In genomic region chr4:132133920-132134319, GRCm38 (mm10) we compare ENCODE assay signal across 26 mouse cellular contexts. TPM values are rescaled to one million over a fixed set of nuclear protein-coding genes. Genes with fewer than 3 reads are reported as not detected.
DNase-seq lines count a peak whose midpoint lies in the region; ATAC-seq and TF ChIP-seq lines count a peak whose summit lies in the region.
"Had no signal": no experiment of that assay in that cellular context is flagged by ENCODE, and none has a peak within 500 bp of the region (broad histone marks: within the 10 kb centered on the region; RNA-seq: fewer than 3 reads in every experiment).

No protein-coding gene starts in this region.

- H3K9me3 ChIP-seq in E14TG2a.4 (ENCODE audit: low read length): no peaks in the 10 kb centered on the region
- no peaks in the 10 kb centered on the region for H3K9me3 ChIP-seq in stomach, postnatal 0 days (ENCODE audit: control insufficient read depth, low read length)
- no peaks in the 10 kb centered on the region for H3K9me3 ChIP-seq in hindbrain, embryonic 14.5 days (ENCODE audit: control insufficient read depth, low read length)
- no peaks in the 10 kb centered on the region for H3K9me3 ChIP-seq in midbrain, postnatal 0 days (ENCODE audit: low read length)
- no peaks in the 10 kb centered on the region; the same call in 1 of the 2 replicates for H3K9me3 ChIP-seq in heart, embryonic 12.5 days (replicated peaks)
- H3K9me3 ChIP-seq: embryonic facial prominence, embryonic 13.5 days; limb, embryonic 15.5 days; neural tube, embryonic 12.5 days had no signal

- H3K27me3 ChIP-seq in cerebellum, adult 2 months (ENCODE audit: control insufficient read depth, insufficient read depth, low read length): no peaks in the 10 kb centered on the region
- 0 out of 2 replicates have a peak, but pooled peaks cover 8% of the 10 kb centered on the region for H3K27me3 ChIP-seq in E14TG2a.4 (ENCODE audit: insufficient read depth, low read length)
- H3K27me3 ChIP-seq in stomach, postnatal 0 days (ENCODE audit: control insufficient read depth, insufficient read depth, low read length): no peaks in the 10 kb centered on the region
- H3K27me3 ChIP-seq in hindbrain, embryonic 14.5 days (ENCODE audit: control insufficient read depth, insufficient read depth, low read length): no peaks in the 10 kb centered on the region
- H3K27me3 ChIP-seq in midbrain, postnatal 0 days (ENCODE audit: insufficient read depth, low read length): no peaks in the 10 kb centered on the region
- H3K27me3 ChIP-seq in heart, embryonic 12.5 days (replicated peaks): 0 out of 2 replicates have a peak, but pooled peaks cover 3% of the 10 kb centered on the region
- H3K27me3 ChIP-seq: embryonic facial prominence, embryonic 13.5 days; limb, embryonic 15.5 days; neural tube, embryonic 12.5 days had no signal

- no peak for TF ChIP-seq CTCF in cerebellum, adult 2 months (IDR thresholded peaks at IDR 0.05; ENCODE audit: borderline replicate concordance, insufficient read depth, low read depth, low read length)
- TF ChIP-seq CTCF in E14TG2a.4 (conservative IDR thresholded peaks at IDR 0.05; ENCODE audit: low read length): no peak
- TF ChIP-seq CTCF in stomach, postnatal 0 days (IDR thresholded peaks at IDR 0.05; ENCODE audit: low read depth): 0 out of 2 replicates have a peak, but pooled peaks have one; percentile 6
- TF ChIP-seq CTCF in midbrain, postnatal 0 days (IDR thresholded peaks at IDR 0.05): no peak

- 65% methylated on average over 16 of the region's 16 CpGs for WGBS in cerebellum, adult 2 months
- WGBS in stomach, postnatal 0 days: 60% methylated on average over 16 of the region's 16 CpGs
- WGBS in hindbrain, embryonic 14.5 days: 75% methylated on average over 16 of the region's 16 CpGs
- WGBS in midbrain, postnatal 0 days: 75% methylated on average over 16 of the region's 16 CpGs
- 66% methylated on average over 16 of the region's 16 CpGs for WGBS in heart, embryonic 12.5 days

- no peak overlapping the region for H3K27ac ChIP-seq in cerebellum, adult 2 months (ENCODE audit: insufficient read depth, low read length)
- H3K27ac ChIP-seq in stomach, postnatal 0 days (replicated peaks): no peak overlapping the region
- no peak overlapping the region for H3K27ac ChIP-seq in hindbrain, embryonic 14.5 days
- no peak overlapping the region for H3K27ac ChIP-seq in midbrain, postnatal 0 days (ENCODE audit: low read depth, low read length)
- H3K27ac ChIP-seq in heart, embryonic 12.5 days (ENCODE audit: poor library complexity, severe bottlenecking): no peak overlapping the region
- H3K27ac ChIP-seq: embryonic facial prominence, embryonic 13.5 days; limb, embryonic 15.5 days; liver, embryonic 14.5 days; neural tube, embryonic 12.5 days had no signal

- ATAC-seq in stomach, postnatal 0 days (ENCODE audit: low FRiP score, low TSS enrichment): no peak
- ATAC-seq in hindbrain, embryonic 14.5 days (ENCODE audit: low FRiP score): no peak
- no peak for ATAC-seq in midbrain, postnatal 0 days (ENCODE audit: low FRiP score)
- ATAC-seq in heart, embryonic 12.5 days (ENCODE audit: insufficient number of reproducible peaks, low FRiP score): no peak
- ATAC-seq: forebrain, embryonic 14.5 days; hindbrain, embryonic 16.5 days had no signal

- no peaks in the 10 kb centered on the region for H3K36me3 ChIP-seq in E14TG2a.4 (ENCODE audit: insufficient read depth, low read length)
- H3K36me3 ChIP-seq in stomach, postnatal 0 days (ENCODE audit: control insufficient read depth, insufficient read depth, low read length): no peaks in the 10 kb centered on the region
- H3K36me3 ChIP-seq in hindbrain, embryonic 14.5 days (replicated peaks; ENCODE audit: control insufficient read depth, insufficient read depth): no peaks in the 10 kb centered on the region
- H3K36me3 ChIP-seq in midbrain, postnatal 0 days (ENCODE audit: insufficient read depth, low read length): no peaks in the 10 kb centered on the region
- no peaks in the 10 kb centered on the region for H3K36me3 ChIP-seq in heart, embryonic 12.5 days
- H3K36me3 ChIP-seq: embryonic facial prominence, embryonic 13.5 days; limb, embryonic 15.5 days; neural tube, embryonic 12.5 days had no signal

- no peak overlapping the region for H3K9ac ChIP-seq in stomach, postnatal 0 days (ENCODE audit: low read length)
- no peak overlapping the region for H3K9ac ChIP-seq in hindbrain, embryonic 14.5 days
- no peak overlapping the region for H3K9ac ChIP-seq in midbrain, postnatal 0 days (replicated peaks; ENCODE audit: low read length, poor library complexity, severe bottlenecking)
- no peak overlapping the region for H3K9ac ChIP-seq in heart, embryonic 12.5 days
- H3K9ac ChIP-seq: embryonic facial prominence, embryonic 13.5 days; limb, embryonic 15.5 days; liver, embryonic 14.5 days; lung, embryonic 14.5 days; neural tube, embryonic 12.5 days had no signal

- TF ChIP-seq POLR2A in cerebellum, adult 2 months (IDR thresholded peaks at IDR 0.05; ENCODE audit: borderline replicate concordance, insufficient read depth, low read length): no peak

- no peak overlapping the region for H3K4me2 ChIP-seq in stomach, postnatal 0 days (replicated peaks; ENCODE audit: low read depth)
- H3K4me2 ChIP-seq in hindbrain, embryonic 14.5 days (replicated peaks): no peak overlapping the region
- no peak overlapping the region for H3K4me2 ChIP-seq in midbrain, postnatal 0 days (ENCODE audit: low read depth, low read length, poor library complexity, severe bottlenecking)
- no peak overlapping the region for H3K4me2 ChIP-seq in heart, embryonic 12.5 days
- H3K4me2 ChIP-seq: embryonic facial prominence, embryonic 13.5 days; limb, embryonic 15.5 days; lung, embryonic 14.5 days; neural tube, embryonic 12.5 days had no signal

- DNase-seq in cerebellum, adult 2 months: peak; percentile 14 to 25
- DNase-seq in cerebellum, adult 11-12 months: no peak
- peak; percentile 93 for DNase-seq in R1 (ENCODE audit: low read depth, low spot score)
- DNase-seq in stomach, postnatal 0 days (ENCODE audit: low spot score): no peak
- DNase-seq in hindbrain, embryonic 14.5 days (ENCODE audit: low spot score): no peak
- no peak for DNase-seq in midbrain, postnatal 0 days (ENCODE audit: low spot score)
- DNase-seq: adrenal gland, postnatal 36 days; embryo, embryonic 11 days; kidney, adult 11 months; lung, embryonic 14.5 days; midbrain, embryonic 14.5 days; right cerebral cortex, postnatal 25 days had no signal

- no peak for TF ChIP-seq EP300 in stomach, postnatal 0 days (optimal IDR thresholded peaks at IDR 0.05)

- no peak overlapping the region for H3K4me3 ChIP-seq in cerebellum, adult 2 months (replicated peaks; ENCODE audit: insufficient read depth, low read depth, low read length)
- H3K4me3 ChIP-seq in E14TG2a.4 (replicated peaks; ENCODE audit: low read length): peak overlapping the region; percentile 57
- no peak overlapping the region for H3K4me3 ChIP-seq in stomach, postnatal 0 days (ENCODE audit: low read depth, low read length)
- no peak overlapping the region for H3K4me3 ChIP-seq in hindbrain, embryonic 14.5 days (replicated peaks; ENCODE audit: low read length)
- H3K4me3 ChIP-seq in midbrain, postnatal 0 days (ENCODE audit: low read depth, low read length): no peak overlapping the region
- no peak overlapping the region for H3K4me3 ChIP-seq in heart, embryonic 12.5 days
- H3K4me3 ChIP-seq: embryonic facial prominence, embryonic 13.5 days; erythroblast, embryonic 14.5 days; limb, embryonic 15.5 days; megakaryocyte, embryonic 14.5 days; neural tube, embryonic 12.5 days had no signal

- H3K4me1 ChIP-seq in cerebellum, adult 2 months (ENCODE audit: control insufficient read depth, insufficient read depth, low read length): peaks cover 2% of the 10 kb centered on the region; the same call in 1 of the 2 replicates
- peaks cover 72% of the 10 kb centered on the region for H3K4me1 ChIP-seq in E14TG2a.4 (replicated peaks; ENCODE audit: low read depth, low read length)
- no peaks in the 10 kb centered on the region for H3K4me1 ChIP-seq in stomach, postnatal 0 days (replicated peaks; ENCODE audit: control insufficient read depth, insufficient read depth)
- H3K4me1 ChIP-seq in hindbrain, embryonic 14.5 days (replicated peaks; ENCODE audit: control insufficient read depth, insufficient read depth, low read length): peaks cover 7% of the 10 kb centered on the region; the same call in 1 of the 2 replicates
- H3K4me1 ChIP-seq in midbrain, postnatal 0 days (ENCODE audit: insufficient read depth, low read length): no peaks in the 10 kb centered on the region
- H3K4me1 ChIP-seq in heart, embryonic 12.5 days (replicated peaks): peaks cover 38% of the 10 kb centered on the region

RNA-seq across cellular contexts. Expression of gene Oprd1, which starts 10.4 kb away (rescaled TPM):
- polyA plus RNA-seq in cerebellum, adult 2 months (2012; rRNA removed): 2.4 and 3.0 TPM in 2 replicates
- 0.04 and 0.11 TPM in 2 replicates for polyA plus RNA-seq in stomach, postnatal 0 days (2015; fragmentation: Nextera tagmentation; extraction: Ambion mirVana)
- polyA plus RNA-seq in hindbrain, embryonic 14.5 days (2014; fragmentation: Nextera tagmentation; extraction: Ambion mirVana): 0.50 and 0.63 TPM in 2 replicates
- 2.2 and 2.6 TPM in 2 replicates for total RNA-seq in midbrain, postnatal 0 days (2014; rRNA removed)
- 0.65 and 0.79 TPM in 2 replicates for polyA plus RNA-seq in midbrain, postnatal 0 days (2015; fragmentation: Nextera tagmentation; extraction: Ambion mirVana)
- 1.3 and 1.5 TPM in 2 replicates for polyA plus RNA-seq in heart, embryonic 12.5 days (2016; fragmentation: Nextera tagmentation; extraction: Ambion mirVana)
- total RNA-seq: hematopoietic stem cell, adult 5-6 weeks had no signal
- polyA plus RNA-seq: erythroblast, embryonic 14.5 days had no signal

RNA-seq across cellular contexts. Expression of gene Epb41, which starts 58.8 kb away (rescaled TPM):
- polyA plus RNA-seq in cerebellum, adult 2 months (2012; rRNA removed): 174 and 192 TPM in 2 replicates
- 24.3 and 26.7 TPM in 2 replicates for polyA plus RNA-seq in stomach, postnatal 0 days (2015; fragmentation: Nextera tagmentation; extraction: Ambion mirVana)
- 73.3 and 82.9 TPM in 2 replicates for polyA plus RNA-seq in hindbrain, embryonic 14.5 days (2014; fragmentation: Nextera tagmentation; extraction: Ambion mirVana)
- 70.4 and 77.1 TPM in 2 replicates for total RNA-seq in midbrain, postnatal 0 days (2014; rRNA removed)
- 29.4 and 29.9 TPM in 2 replicates for polyA plus RNA-seq in midbrain, postnatal 0 days (2015; fragmentation: Nextera tagmentation; extraction: Ambion mirVana)
- polyA plus RNA-seq in heart, embryonic 12.5 days (2016; fragmentation: Nextera tagmentation; extraction: Ambion mirVana): 97.6 and 102 TPM in 2 replicates

RNA-seq across cellular contexts. Expression of gene Gm10300, which starts 59.4 kb away (rescaled TPM):
- polyA plus RNA-seq in cerebellum, adult 2 months (2012; rRNA removed): 0.15 and 0.24 TPM in 2 replicates
- 0.12 TPM in 1 of 2 replicates, not detected in the other for polyA plus RNA-seq in stomach, postnatal 0 days (2015; fragmentation: Nextera tagmentation; extraction: Ambion mirVana)
- polyA plus RNA-seq in hindbrain, embryonic 14.5 days (2014; fragmentation: Nextera tagmentation; extraction: Ambion mirVana): not detected in 2 replicates
- 0.05 TPM in 1 of 2 replicates, not detected in the other for total RNA-seq in midbrain, postnatal 0 days (2014; rRNA removed)
- 0.06 TPM in 1 of 2 replicates, not detected in the other for polyA plus RNA-seq in midbrain, postnatal 0 days (2015; fragmentation: Nextera tagmentation; extraction: Ambion mirVana)
- polyA plus RNA-seq in heart, embryonic 12.5 days (2016; fragmentation: Nextera tagmentation; extraction: Ambion mirVana): 0.15 and 0.28 TPM in 2 replicates
- total RNA-seq: layer of hippocampus, postnatal 14 days; left cerebral cortex, postnatal 4 days had no signal
- polyA plus RNA-seq: forebrain, embryonic 14.5 days; frontal cortex, adult 2 months; hindbrain, embryonic 16.5 days; midbrain, embryonic 14.5 days; neural tube, embryonic 12.5 days had no signal

Comparison
In these comparisons a context has a peak if more than half of its experiments do, and no peak if none do; other contexts are left out.
1. DNase-seq: peak in cerebellum, adult 2 months (2 of 2) and R1 (single experiment); none in cerebellum, adult 11-12 months (single experiment), stomach, postnatal 0 days (single experiment), hindbrain, embryonic 14.5 days (single experiment) and midbrain, postnatal 0 days (single experiment).